Mouse (Mus musculus) intestine, embryonic 15.5 days (tissue): ENCODE measurements around the gene St5. TPM values are rescaled to one million over a fixed set of nuclear protein-coding genes. Genes with fewer than 3 reads are reported as not detected.

Experiments
- ATAC-seq: fragments of 200-750 bp; cut with Nextera tagmentation; 2 replicates; pipeline ENCODE4 v1.8.0; 2017; ENCODE audit warnings: moderate TSS enrichment, moderate library complexity
- H3K27ac ChIP-seq: fragments of 300-500 bp; sonication (generic); 2 replicates; pipeline ENCODE4 v1.5.1; 2015; ENCODE audit warnings: mild to moderate bottlenecking, inconsistent platforms
- H3K27me3 ChIP-seq: fragments of 300-500 bp; sonication (generic); replicated peaks from 2 replicates; pipeline ENCODE4 v1.6.1; 2015; ENCODE audit warnings: inconsistent platforms
- H3K36me3 ChIP-seq: fragments of 300-500 bp; sonication (generic); 2 replicates; pipeline ENCODE4 v1.6.1; 2015; ENCODE audit warnings: inconsistent platforms
- H3K4me1 ChIP-seq: fragments of 300-500 bp; sonication (generic); replicated peaks from 2 replicates; pipeline ENCODE4 v1.6.1; 2015; ENCODE audit warnings: inconsistent platforms
- H3K4me2 ChIP-seq: fragments of 300-500 bp; sonication (generic); replicated peaks from 2 replicates; pipeline ENCODE4 v1.6.1; 2015; ENCODE audit warnings: mild to moderate bottlenecking, inconsistent platforms
- H3K4me3 ChIP-seq: fragments of 300-500 bp; sonication (generic); replicated peaks from 2 replicates; pipeline ENCODE4 v1.5.1; 2015; ENCODE audit warnings: inconsistent platforms
- H3K9ac ChIP-seq: fragments of 300-500 bp; sonication (generic); 2 replicates; pipeline ENCODE4 v1.6.1; 2015; ENCODE audit warnings: inconsistent platforms
- H3K9me3 ChIP-seq: fragments of 300-500 bp; sonication (generic); 2 replicates; pipeline ENCODE4 v1.6.1; 2016; ENCODE audit warnings: inconsistent platforms
- WGBS: fragments of 180-500 bp; shearing (Covaris S2); methylation state at CpG from one replicate; pipeline ENCODE4 v1.1.7; 2015; 5-methylcytosine and 5-hydroxymethylcytosine counted together
- polyA plus RNA-seq: library from polyadenylated mRNA; unstranded; fragments of >200 nt; fragmentation: Nextera tagmentation; extraction: Ambion mirVana; gene quantifications from 2 replicates; pipeline ENCODE4 v1.2.1, GENCODE M21; 2015

Gene St5
- polyA plus RNA-seq, 1 experiment from 2014 or later = 64.4 TPM

- no peak for ATAC-seq
- Histone ChIP-seq H3K36me3 (no peaks in the 10 kb centered on the region), H3K27me3 (no peaks in the 10 kb centered on the region), H3K9me3 (no peaks in the 10 kb centered on the region), H3K4me2 (no peak overlapping the region), H3K4me1 (peaks cover 27% of the 10 kb centered on the region), H3K9ac (no peak overlapping the region), H3K4me3 (no peak overlapping the region), H3K27ac (no peak overlapping the region)
Observed at GRCm38 (mm10) chr7:109593992-109594391, 109.4 kb downstream of the St5 start.

- Histone ChIP-seq H3K9ac (no peak overlapping the region), H3K9me3 (no peaks in the 10 kb centered on the region), H3K36me3 (no peaks in the 10 kb centered on the region), H3K4me1 (peaks cover 29% of the 10 kb centered on the region), H3K27ac (no peak overlapping the region), H3K4me3 (no peak overlapping the region), H3K27me3 (no peaks in the 10 kb centered on the region), H3K4me2 (no peak overlapping the region)
- WGBS = 19% methylated on average over 4 of the region's 4 CpGs
- ATAC-seq = 0 out of 2 replicates have a peak, but pooled peaks have one; percentile 35
Observed at GRCm38 (mm10) chr7:109592184-109592583, 111.2 kb downstream of the St5 start.

- 0 out of 2 replicates have a peak overlapping the region, but pooled peaks have one; percentile 18 for H3K27ac ChIP-seq
- H3K36me3 ChIP-seq = no peaks in the 10 kb centered on the region
- WGBS = 61% methylated on average over 2 of the region's 2 CpGs
Observed at GRCm38 (mm10) chr7:109590576-109590975, 112.8 kb downstream of the St5 start.

GRCm38 (mm10) chr7:109588990-109589389 lies 114.4 kb downstream of the St5 start:
- no peaks in the 10 kb centered on the region for H3K27me3 ChIP-seq
- no peak overlapping the region for H3K4me2 ChIP-seq
- H3K4me1 ChIP-seq = peaks cover 29% of the 10 kb centered on the region
- no peak overlapping the region for H3K9ac ChIP-seq
- no peak overlapping the region for H3K27ac ChIP-seq
- H3K9me3 ChIP-seq = no peaks in the 10 kb centered on the region
- 55% methylated on average over 6 of the region's 6 CpGs for WGBS
- peak; percentile 23; the same call in 1 of the 2 replicates for ATAC-seq
- H3K36me3 ChIP-seq = no peaks in the 10 kb centered on the region
- H3K4me3 ChIP-seq = no peak overlapping the region

More at GRCm38 (mm10) chr7:109590576-109590975, 112.8 kb downstream of the St5 start:
- ATAC-seq = no peak
- H3K4me1 ChIP-seq = peaks cover 29% of the 10 kb centered on the region
- no peak overlapping the region for H3K4me3 ChIP-seq
- H3K9ac ChIP-seq = no peak overlapping the region
- no peaks in the 10 kb centered on the region for H3K9me3 ChIP-seq
- H3K27me3 ChIP-seq = no peaks in the 10 kb centered on the region
- no peak overlapping the region for H3K4me2 ChIP-seq

- ATAC-seq = no peak
Observed at GRCm38 (mm10) chr7:109588145-109588544, 115.3 kb downstream of the St5 start.

GRCm38 (mm10) chr7:109584467-109584866 lies 118.9 kb downstream of the St5 start:
- Histone ChIP-seq H3K4me1 (peaks cover 12% of the 10 kb centered on the region; the same call in 1 of the 2 replicates), H3K27me3 (no peaks in the 10 kb centered on the region), H3K4me2 (no peak overlapping the region), H3K4me3 (no peak overlapping the region), H3K36me3 (no peaks in the 10 kb centered on the region), H3K9ac (no peak overlapping the region), H3K27ac (no peak overlapping the region), H3K9me3 (no peaks in the 10 kb centered on the region)
- WGBS = 63% methylated on average over 1 of the region's 1 CpGs
- ATAC-seq = no peak

More at GRCm38 (mm10) chr7:109588145-109588544, 115.3 kb downstream of the St5 start:
- H3K27me3 ChIP-seq = no peaks in the 10 kb centered on the region
- no peak overlapping the region for H3K9ac ChIP-seq
- H3K27ac ChIP-seq = no peak overlapping the region
- 63% methylated on average over 8 of the region's 8 CpGs for WGBS
- H3K4me2 ChIP-seq = no peak overlapping the region
- H3K36me3 ChIP-seq = no peaks in the 10 kb centered on the region
- H3K4me1 ChIP-seq = peaks cover 29% of the 10 kb centered on the region
- no peak overlapping the region for H3K4me3 ChIP-seq
- H3K9me3 ChIP-seq = no peaks in the 10 kb centered on the region

- no peak for ATAC-seq
- H3K4me2 ChIP-seq = no peak overlapping the region
- no peak overlapping the region for H3K9ac ChIP-seq
- H3K9me3 ChIP-seq = no peaks in the 10 kb centered on the region
- 66% methylated on average over 4 of the region's 4 CpGs for WGBS
- no peak overlapping the region for H3K27ac ChIP-seq
- no peaks in the 10 kb centered on the region for H3K27me3 ChIP-seq
- peaks cover 26% of the 10 kb centered on the region for H3K4me1 ChIP-seq
- H3K36me3 ChIP-seq = no peaks in the 10 kb centered on the region
- no peak overlapping the region for H3K4me3 ChIP-seq
Observed at GRCm38 (mm10) chr7:109580489-109580888, 122.9 kb downstream of the St5 start.

GRCm38 (mm10) chr7:109579585-109580307 lies 123.7 kb downstream of the St5 start:
- H3K36me3 ChIP-seq = no peaks in the 10 kb centered on the region
- no peaks in the 10 kb centered on the region for H3K27me3 ChIP-seq
- peaks cover 26% of the 10 kb centered on the region for H3K4me1 ChIP-seq
- no peaks in the 10 kb centered on the region for H3K9me3 ChIP-seq
- no peak overlapping the region for H3K4me3 ChIP-seq
- H3K27ac ChIP-seq = peak overlapping the region; percentile 6; the same call in 1 of the 2 replicates
- WGBS = 72% methylated on average over 6 of the region's 6 CpGs
- H3K4me2 ChIP-seq = no peak overlapping the region
- no peak overlapping the region for H3K9ac ChIP-seq
- no peak for ATAC-seq

- no peaks in the 10 kb centered on the region for H3K36me3 ChIP-seq
- 46% methylated on average over 2 of the region's 2 CpGs for WGBS
- H3K9me3 ChIP-seq = no peaks in the 10 kb centered on the region
- H3K4me2 ChIP-seq = no peak overlapping the region
- peaks cover 26% of the 10 kb centered on the region for H3K4me1 ChIP-seq
- H3K4me3 ChIP-seq = no peak overlapping the region
- H3K27ac ChIP-seq = peak overlapping the region; percentile 6; the same call in 1 of the 2 replicates
- H3K9ac ChIP-seq = no peak overlapping the region
- no peak for ATAC-seq
- no peaks in the 10 kb centered on the region for H3K27me3 ChIP-seq
Observed at GRCm38 (mm10) chr7:109578880-109579584, 124.4 kb downstream of the St5 start.

- Histone ChIP-seq H3K27ac (peak overlapping the region; percentile 48; the same call in 1 of the 2 replicates), H3K4me3 (no peak overlapping the region), H3K27me3 (no peaks in the 10 kb centered on the region), H3K9ac (no peak overlapping the region), H3K9me3 (no peaks in the 10 kb centered on the region), H3K4me2 (no peak overlapping the region), H3K4me1 (peaks cover 26% of the 10 kb centered on the region), H3K36me3 (no peaks in the 10 kb centered on the region)
- 43% methylated on average over 11 of the region's 11 CpGs for WGBS
- peak; percentile 29; the same call in 1 of the 2 replicates for ATAC-seq
Observed at GRCm38 (mm10) chr7:109576321-109577314, 126.8 kb downstream of the St5 start.

- H3K4me2 ChIP-seq = no peak overlapping the region
- no peak overlapping the region for H3K27ac ChIP-seq
- 95% methylated on average over 7 of the region's 7 CpGs for WGBS
- no peak overlapping the region for H3K9ac ChIP-seq
- no peaks in the 10 kb centered on the region for H3K36me3 ChIP-seq
- no peaks in the 10 kb centered on the region for H3K27me3 ChIP-seq
- H3K4me1 ChIP-seq = peaks cover 16% of the 10 kb centered on the region
- ATAC-seq = no peak
- no peaks in the 10 kb centered on the region for H3K9me3 ChIP-seq
- no peak overlapping the region for H3K4me3 ChIP-seq
Observed at GRCm38 (mm10) chr7:109574166-109574565, 129.2 kb downstream of the St5 start.
